Mouse (Mus musculus) kidney, embryonic 15.5 days (tissue): Measurements from ENCODE around the gene Lin7c. TPM values are rescaled to one million over a fixed set of nuclear protein-coding genes. Genes with fewer than 3 reads are reported as not detected.
A peak's percentile ranks its signal among the peaks of the same experiment; 100 is the strongest.

ENCODE experiments used
- ATAC-seq: fragments of 200-750 bp; cut with Nextera tagmentation; replicated peaks from 2 replicates; pipeline ENCODE4 v1.8.0; 2017; ENCODE audit warnings: moderate TSS enrichment; ENCODE audit not compliant: low FRiP score
- H3K27ac ChIP-seq: fragments of 300-500 bp; sonication (generic); 2 replicates; pipeline ENCODE4 v1.5.1; 2015; ENCODE audit warnings: mild to moderate bottlenecking, inconsistent platforms
- H3K27me3 ChIP-seq: fragments of 300-500 bp; sonication (generic); 2 replicates; pipeline ENCODE4 v1.6.1; 2015; ENCODE audit warnings: inconsistent platforms
- H3K36me3 ChIP-seq: fragments of 300-500 bp; sonication (generic); 2 replicates; pipeline ENCODE4 v1.6.1; 2015; ENCODE audit warnings: inconsistent platforms
- H3K4me1 ChIP-seq: fragments of 300-500 bp; sonication (generic); 2 replicates; pipeline ENCODE4 v1.6.1; 2015; ENCODE audit warnings: inconsistent platforms
- H3K4me2 ChIP-seq: fragments of 300-500 bp; sonication (generic); 2 replicates; pipeline ENCODE4 v1.6.1; 2015; ENCODE audit warnings: moderate library complexity, mild to moderate bottlenecking, inconsistent platforms
- H3K4me3 ChIP-seq: fragments of 300-500 bp; sonication (generic); replicated peaks from 2 replicates; pipeline ENCODE4 v1.5.1; 2015; ENCODE audit warnings: mild to moderate bottlenecking, inconsistent platforms
- H3K9ac ChIP-seq: fragments of 300-500 bp; sonication (generic); 2 replicates; pipeline ENCODE4 v1.6.1; 2015; ENCODE audit warnings: mild to moderate bottlenecking, inconsistent platforms
- H3K9me3 ChIP-seq: fragments of 300-500 bp; sonication (generic); replicated peaks from 2 replicates; pipeline ENCODE4 v1.6.1; 2016; ENCODE audit warnings: inconsistent platforms
- WGBS: fragments of 180-500 bp; shearing (Covaris S2); methylation state at CpG from one replicate; pipeline ENCODE4 v1.1.7; 2015; ENCODE audit warnings: mixed read lengths; 5-methylcytosine and 5-hydroxymethylcytosine counted together
- polyA plus RNA-seq: library from polyadenylated mRNA; unstranded; fragments of >200 nt; fragmentation: Nextera tagmentation; extraction: Ambion mirVana; gene quantifications from 2 replicates; pipeline ENCODE4 v1.2.1, GENCODE M21; 2015

Gene Lin7c
- polyA plus RNA-seq, 1 experiment from 2014 or later: 69.3 TPM

- Histone ChIP-seq H3K9ac (no peak overlapping the region), H3K27ac (no peak overlapping the region), H3K4me3 (no peak overlapping the region), H3K4me1 (peaks cover 45% of the 10 kb centered on the region), H3K27me3 (no peaks in the 10 kb centered on the region), H3K4me2 (no peak overlapping the region), H3K36me3 (peaks cover 14% of the 10 kb centered on the region), H3K9me3 (no peaks in the 10 kb centered on the region)
- ATAC-seq: no peak
- 74% methylated on average over 3 of the region's 3 CpGs for WGBS
Observed at GRCm38 (mm10) chr2:109929256-109929655, 38.6 kb downstream of the Lin7c start.

- Histone ChIP-seq H3K36me3 (peaks cover 19% of the 10 kb centered on the region), H3K9ac (no peak overlapping the region)
- 95% methylated on average over 5 of the region's 5 CpGs for WGBS
Observed at GRCm38 (mm10) chr2:109930366-109930765, 39.7 kb downstream of the Lin7c start.

DNA sequence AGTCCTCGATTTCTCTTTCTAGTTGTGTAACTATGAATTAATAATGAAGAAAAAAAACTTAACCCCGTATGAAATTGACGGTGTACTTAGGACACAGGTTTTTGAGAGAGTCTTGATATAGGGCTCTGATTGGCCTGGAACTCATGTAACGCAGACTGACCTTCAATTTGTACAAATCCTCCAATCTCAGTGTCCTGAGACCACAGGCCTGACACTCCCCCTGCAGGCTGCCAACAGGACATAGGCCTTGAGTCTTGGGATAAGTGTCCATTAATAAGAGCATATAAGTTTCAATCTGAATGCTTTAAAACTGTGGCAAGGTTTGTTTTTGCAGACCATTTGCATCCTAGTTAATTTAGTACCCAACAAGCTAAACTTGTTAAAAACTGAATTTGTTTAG is 40.1 kb downstream of the Lin7c start:
- Histone ChIP-seq H3K36me3 (peaks cover 15% of the 10 kb centered on the region), H3K9ac (no peak overlapping the region), H3K4me1 (peaks cover 54% of the 10 kb centered on the region), H3K4me2 (no peak overlapping the region), H3K27ac (no peak overlapping the region), H3K27me3 (no peaks in the 10 kb centered on the region), H3K4me3 (no peak overlapping the region), H3K9me3 (no peaks in the 10 kb centered on the region)
- ATAC-seq: no peak
- WGBS: 88% methylated on average over 4 of the region's 4 CpGs

More at GRCm38 (mm10) chr2:109930366-109930765, 39.7 kb downstream of the Lin7c start:
- Histone ChIP-seq H3K4me3 (no peak overlapping the region), H3K27me3 (no peaks in the 10 kb centered on the region), H3K4me1 (peaks cover 54% of the 10 kb centered on the region), H3K9me3 (no peaks in the 10 kb centered on the region), H3K27ac (no peak overlapping the region), H3K4me2 (no peak overlapping the region)
- ATAC-seq: no peak

DNA sequence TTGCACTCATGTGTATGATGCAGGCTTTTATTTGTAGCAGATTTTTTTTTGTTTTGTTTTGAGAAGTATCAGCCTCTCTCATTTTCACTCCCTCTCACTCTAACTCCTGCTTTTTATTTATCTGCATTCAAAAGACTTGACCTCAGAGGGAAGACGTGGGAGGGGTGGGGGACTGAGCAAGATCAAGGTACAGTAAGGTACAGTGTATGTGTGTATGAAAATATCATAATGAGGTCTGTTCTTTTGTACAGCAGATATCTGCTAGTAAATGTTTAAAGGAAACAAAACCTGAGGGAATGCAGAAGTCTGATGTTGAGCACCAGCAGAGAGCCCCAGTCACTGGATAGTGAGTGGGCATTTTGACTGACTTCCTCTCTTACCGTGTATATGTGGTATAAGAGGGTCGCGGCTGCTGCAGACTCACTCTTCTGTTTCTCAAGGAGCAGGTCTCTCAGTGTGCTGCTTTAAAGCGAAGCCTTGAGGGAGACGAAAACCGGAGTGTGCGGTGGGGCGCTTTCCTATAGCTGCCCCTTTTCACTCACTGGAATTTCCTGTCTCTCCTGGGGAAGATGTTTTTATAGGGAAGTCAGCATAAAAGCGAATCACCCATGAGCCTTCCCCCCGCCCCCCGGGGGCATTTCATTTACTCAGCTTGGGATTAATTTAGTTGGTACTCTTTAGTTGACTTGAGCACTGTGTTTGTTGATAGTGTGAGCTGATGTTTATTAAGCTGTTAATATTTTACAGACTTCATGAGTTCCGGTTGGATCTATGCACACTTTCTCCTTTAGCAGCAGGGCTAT is 41.5 kb downstream of the Lin7c start:
- H3K4me2 ChIP-seq: peak overlapping the region; percentile 53
- no peaks in the 10 kb centered on the region for H3K9me3 ChIP-seq
- H3K27me3 ChIP-seq: no peaks in the 10 kb centered on the region
- 12% methylated on average over 13 of the region's 13 CpGs for whole genome bisulfite sequencing
- H3K4me1 ChIP-seq: peaks cover 59% of the 10 kb centered on the region
- peak; percentile 83 for ATAC-seq
- H3K4me3 ChIP-seq: peak overlapping the region; percentile 16; the same call in 1 of the 2 replicates
- H3K27ac ChIP-seq: peak overlapping the region; percentile 79
- H3K9ac ChIP-seq: no peak overlapping the region
- peaks cover 8% of the 10 kb centered on the region for H3K36me3 ChIP-seq

DNA sequence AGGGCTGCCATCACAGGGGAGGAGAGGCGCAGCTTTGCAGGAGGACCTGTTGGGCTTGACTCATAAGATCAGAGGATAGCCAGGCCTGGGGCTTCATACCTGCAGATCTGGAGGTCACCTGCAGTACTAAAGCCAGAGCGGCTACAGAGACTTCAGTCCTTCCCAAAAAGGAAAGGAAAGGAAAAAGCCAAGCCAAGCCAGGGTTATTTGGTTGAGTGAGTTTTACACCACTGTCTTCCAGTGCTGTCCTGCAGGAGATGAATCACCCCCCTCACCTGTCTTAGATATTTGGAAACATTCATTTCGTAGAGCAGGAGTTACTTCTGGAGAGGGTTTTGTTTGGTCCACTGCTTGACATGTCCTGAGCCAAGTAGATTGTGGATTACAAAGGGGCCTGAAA is 42.5 kb downstream of the Lin7c start:
- H3K9ac ChIP-seq: no peak overlapping the region
- H3K9me3 ChIP-seq: no peaks in the 10 kb centered on the region
- H3K27ac ChIP-seq: peak overlapping the region; percentile 79
- no peaks in the 10 kb centered on the region for H3K27me3 ChIP-seq
- no peak; the same call in 1 of the 2 replicates for ATAC-seq
- no peak overlapping the region for H3K4me3 ChIP-seq
- 55% methylated on average over 3 of the region's 3 CpGs for WGBS
- peaks cover 10% of the 10 kb centered on the region for H3K36me3 ChIP-seq
- peaks cover 59% of the 10 kb centered on the region for H3K4me1 ChIP-seq
- peak overlapping the region; percentile 53 for H3K4me2 ChIP-seq

DNA sequence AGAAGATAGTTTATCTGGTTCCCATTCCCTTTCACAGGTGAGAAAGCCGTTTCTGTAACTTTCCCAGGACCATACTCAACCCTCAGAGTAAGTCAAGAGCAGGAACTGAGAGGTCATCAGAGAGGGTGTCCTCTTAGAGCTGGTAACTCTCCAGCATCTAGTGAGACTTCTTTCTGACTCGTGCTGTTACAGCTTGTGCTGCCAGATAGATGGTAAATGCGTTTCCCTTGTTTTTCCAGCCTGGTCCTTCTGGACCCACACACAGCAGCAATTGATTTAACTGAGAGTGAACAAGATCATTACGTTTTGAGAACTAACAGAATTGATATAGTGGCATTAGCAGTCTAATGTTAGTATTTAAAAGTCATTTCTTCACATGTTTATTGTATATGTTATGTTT is 43.4 kb downstream of the Lin7c start:
- Histone ChIP-seq H3K4me2 (no peak overlapping the region), H3K27ac (no peak overlapping the region), H3K36me3 (peaks cover 15% of the 10 kb centered on the region), H3K9me3 (no peaks in the 10 kb centered on the region), H3K27me3 (no peaks in the 10 kb centered on the region), H3K4me1 (peaks cover 56% of the 10 kb centered on the region), H3K4me3 (no peak overlapping the region), H3K9ac (no peak overlapping the region)
- WGBS: 52% methylated on average over 4 of the region's 4 CpGs
- no peak for ATAC-seq

- Histone ChIP-seq H3K4me1 (peaks cover 56% of the 10 kb centered on the region), H3K4me3 (no peak overlapping the region), H3K9ac (no peak overlapping the region), H3K27me3 (no peaks in the 10 kb centered on the region), H3K36me3 (peaks cover 15% of the 10 kb centered on the region), H3K9me3 (no peaks in the 10 kb centered on the region), H3K27ac (no peak overlapping the region), H3K4me2 (no peak overlapping the region)
- no peak for ATAC-seq
- WGBS: 90% methylated on average over 3 of the region's 3 CpGs
Observed at GRCm38 (mm10) chr2:109935194-109935593, 44.5 kb downstream of the Lin7c start.

- peak; percentile 35; the same call in 1 of the 2 replicates for ATAC-seq
- no peak overlapping the region for H3K9ac ChIP-seq
- no peak overlapping the region for H3K27ac ChIP-seq
- H3K4me1 ChIP-seq: peaks cover 53% of the 10 kb centered on the region
- H3K27me3 ChIP-seq: no peaks in the 10 kb centered on the region
- H3K4me3 ChIP-seq: no peak overlapping the region
- H3K36me3 ChIP-seq: peaks cover 12% of the 10 kb centered on the region; the same call in 1 of the 2 replicates
- no peaks in the 10 kb centered on the region for H3K9me3 ChIP-seq
- WGBS: 57% methylated on average over 11 of the region's 11 CpGs
- H3K4me2 ChIP-seq: no peak overlapping the region
Observed at GRCm38 (mm10) chr2:109935754-109936409, 45.2 kb downstream of the Lin7c start.

GRCm38 (mm10) chr2:109936410-109936755 is 45.7 kb downstream of the Lin7c start:
- H3K4me1 ChIP-seq: peaks cover 49% of the 10 kb centered on the region
- no peak overlapping the region for H3K9ac ChIP-seq
- no peak overlapping the region for H3K4me3 ChIP-seq
- WGBS: 23% methylated on average over 2 of the region's 2 CpGs
- H3K27ac ChIP-seq: no peak overlapping the region
- no peaks in the 10 kb centered on the region for H3K27me3 ChIP-seq
- no peaks in the 10 kb centered on the region for H3K9me3 ChIP-seq
- H3K4me2 ChIP-seq: no peak overlapping the region
- ATAC-seq: no peak
- H3K36me3 ChIP-seq: peaks cover 12% of the 10 kb centered on the region; the same call in 1 of the 2 replicates

GRCm38 (mm10) chr2:109941973-109942444 is 51.4 kb downstream of the Lin7c start:
- H3K27me3 ChIP-seq: no peaks in the 10 kb centered on the region
- H3K4me3 ChIP-seq: no peak overlapping the region
- WGBS: 17% methylated on average over 5 of the region's 5 CpGs
- peak; percentile 79 for ATAC-seq
- peaks cover 40% of the 10 kb centered on the region for H3K4me1 ChIP-seq
- no peaks in the 10 kb centered on the region for H3K9me3 ChIP-seq
- 0 out of 2 replicates have a peak, but pooled peaks cover 7% of the 10 kb centered on the region for H3K36me3 ChIP-seq
- H3K9ac ChIP-seq: no peak overlapping the region
- H3K4me2 ChIP-seq: peak overlapping the region; percentile 0; the same call in 1 of the 2 replicates
- peak overlapping the region; percentile 32 for H3K27ac ChIP-seq

DNA sequence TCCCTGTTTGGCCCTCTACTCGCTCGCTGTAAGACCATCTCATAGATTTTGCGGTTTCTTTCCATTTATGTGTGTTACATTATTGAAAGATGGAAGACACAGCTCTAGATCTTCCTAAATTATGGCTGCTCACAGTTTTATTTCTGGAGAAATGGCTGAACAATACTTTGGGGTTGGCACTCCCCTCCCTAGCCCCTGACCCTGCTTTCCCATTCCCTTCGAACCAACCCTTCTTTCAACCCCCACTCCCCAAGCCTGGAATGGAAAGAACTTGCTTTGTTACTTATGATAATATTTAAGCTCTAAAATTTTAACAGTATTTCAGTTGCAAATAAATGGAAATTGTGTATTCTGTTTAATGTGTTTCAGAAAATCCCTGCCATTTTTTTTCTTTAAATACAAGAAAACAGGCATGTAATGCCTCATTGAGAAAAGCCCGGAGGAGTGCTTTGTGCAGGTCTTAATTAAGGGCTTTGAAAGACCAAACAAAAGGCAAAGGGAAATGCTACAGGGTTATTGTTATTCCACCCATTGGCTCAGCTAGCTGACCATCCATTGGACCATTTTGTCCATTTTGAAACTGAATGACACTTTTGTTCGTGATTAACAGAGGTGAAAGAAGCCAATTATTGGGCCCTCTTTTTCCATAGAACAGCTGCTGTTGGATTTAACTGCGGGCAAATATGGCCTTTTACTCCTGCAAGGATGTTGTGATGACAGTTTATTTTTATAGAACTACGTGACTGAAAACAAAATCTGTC is 52.3 kb downstream of the Lin7c start:
- ATAC-seq: no peak
- Histone ChIP-seq H3K4me2 (no peak overlapping the region), H3K4me1 (peaks cover 40% of the 10 kb centered on the region), H3K36me3 (0 out of 2 replicates have a peak, but pooled peaks cover 6% of the 10 kb centered on the region), H3K27me3 (no peaks in the 10 kb centered on the region), H3K4me3 (no peak overlapping the region), H3K27ac (peak overlapping the region; percentile 67), H3K9me3 (no peaks in the 10 kb centered on the region), H3K9ac (no peak overlapping the region)
- WGBS: 53% methylated on average over 8 of the region's 8 CpGs

- Histone ChIP-seq H3K4me2 (no peak overlapping the region), H3K27ac (no peak overlapping the region), H3K9ac (no peak overlapping the region), H3K9me3 (no peaks in the 10 kb centered on the region), H3K36me3 (no peaks in the 10 kb centered on the region), H3K4me3 (no peak overlapping the region), H3K27me3 (no peaks in the 10 kb centered on the region), H3K4me1 (peaks cover 40% of the 10 kb centered on the region)
- 75% methylated on average over 9 of the region's 9 CpGs for WGBS
- ATAC-seq: no peak
Observed at GRCm38 (mm10) chr2:109944995-109945394, 54.3 kb downstream of the Lin7c start.
